Mouse (Mus musculus): ENCODE results near the gene Pphln1. TPM values are rescaled to one million over a fixed set of nuclear protein-coding genes. Genes with fewer than 3 reads are reported as not detected.
"Not testable (repeated sequence)": the region's sequence is repeated elsewhere in the genome, so short reads cannot be mapped to it uniquely, and the experiment has no call there.

The Pphln1 gene
- 68.5 and 71.0 TPM in 2 replicates for polyA plus RNA-seq (2016; fragmentation: Nextera tagmentation; extraction: Ambion mirVana)

DNA sequence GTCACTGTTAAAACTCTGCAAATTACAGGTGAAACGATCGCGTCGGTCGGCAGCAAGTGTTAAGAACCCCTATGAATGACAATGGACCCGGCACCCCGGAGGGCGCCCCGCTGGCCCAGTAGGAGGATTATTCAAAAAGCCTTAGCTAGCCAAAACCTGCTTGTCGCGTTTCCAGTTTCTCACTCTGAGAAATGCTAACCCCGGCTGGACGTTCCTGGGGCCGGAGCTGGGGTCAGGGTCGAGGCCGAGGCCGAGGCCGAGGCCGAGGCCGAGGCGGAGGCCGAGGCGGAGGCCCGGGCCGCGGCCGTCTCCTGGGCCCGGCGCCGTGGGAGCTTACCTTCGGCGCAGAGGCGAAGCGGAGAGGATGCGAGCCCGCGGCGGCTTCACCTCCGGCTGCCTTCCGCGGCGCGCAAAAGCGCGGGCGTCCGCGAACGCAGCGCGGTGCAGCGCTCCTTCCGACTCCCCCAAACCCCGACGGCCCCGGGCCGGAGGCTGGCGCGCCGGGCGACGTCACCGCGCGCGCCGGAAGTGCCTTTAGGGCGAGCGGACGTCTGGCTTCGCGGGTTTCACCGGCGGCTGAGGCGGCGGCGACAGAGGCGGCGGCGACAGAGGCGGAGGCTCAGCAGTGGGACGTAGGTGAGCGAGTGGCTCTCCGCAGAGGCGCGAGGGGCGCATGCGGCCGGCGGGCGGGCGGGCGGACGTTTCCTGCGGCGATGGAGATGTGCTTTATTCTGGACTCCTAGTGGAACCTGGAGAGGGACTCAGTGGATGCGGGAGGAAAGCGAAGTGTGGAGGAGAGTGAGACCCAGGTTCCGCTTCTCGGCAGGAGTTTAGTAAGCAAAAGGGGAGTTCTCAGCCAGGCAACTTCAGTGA, at the start of gene Pphln1, which contains the start of gene Zcrb1:
Pphln1 (plus strand) TSS at position 525 of the 873 bp plus-strand sequence.
Zcrb1 (minus strand) TSS at position 509 of the 873 bp plus-strand sequence.
- WGBS: under 1% methylated on average over 90 of the region's 100 CpGs
- ATAC-seq (ENCODE audit: low FRiP score): peak; percentile 95

DNA sequence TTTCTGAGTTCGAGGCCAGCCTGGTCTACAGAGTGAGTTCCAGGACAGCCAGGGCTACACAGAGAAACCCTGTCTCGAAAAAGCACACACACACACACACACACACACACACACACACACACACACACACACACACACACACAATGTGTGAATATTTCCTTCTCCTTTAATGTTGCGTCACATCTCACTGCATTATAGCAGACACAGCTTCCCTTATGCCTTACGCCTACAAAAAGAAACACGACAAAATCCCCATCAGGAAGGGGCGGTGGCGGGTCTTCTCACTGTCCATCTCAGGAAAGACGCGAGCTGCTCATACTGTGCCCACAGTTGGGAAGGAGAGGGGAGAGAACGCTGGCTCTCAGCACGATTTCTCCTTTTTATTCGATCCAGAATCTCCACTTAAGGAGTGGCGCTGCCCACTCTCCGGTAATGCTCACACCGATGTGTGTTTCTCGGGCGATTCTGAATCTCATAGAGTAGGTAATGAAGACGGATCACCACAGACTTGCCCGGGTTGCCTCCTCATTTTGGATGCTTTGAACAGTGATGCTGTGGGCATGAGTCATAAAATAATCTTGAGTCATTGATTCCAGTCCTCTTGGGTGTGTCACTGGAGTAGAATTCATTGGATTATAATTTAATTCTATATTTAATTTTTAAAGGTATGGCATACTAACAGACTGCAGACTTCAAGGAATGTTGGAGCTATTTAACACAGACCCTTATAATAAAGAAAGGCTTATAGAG, 39.6 kb upstream of the Pphln1 start:
- no peaks in the 10 kb centered on the region for H3K27me3 ChIP-seq
- H3K4me1 ChIP-seq: no peaks in the 10 kb centered on the region
- no peak overlapping the region for H3K27ac ChIP-seq
- no peak overlapping the region for H3K4me3 ChIP-seq
- WGBS: 92% methylated on average over 19 of the region's 19 CpGs
- no peak for ATAC-seq (ENCODE audit: low FRiP score)
- H3K9ac ChIP-seq: no peak overlapping the region
- no peaks in the 10 kb centered on the region for H3K36me3 ChIP-seq
- 0 out of 2 replicates have a peak, but pooled peaks cover 3% of the 10 kb centered on the region for H3K9me3 ChIP-seq (replicated peaks)
- no peak overlapping the region for H3K4me2 ChIP-seq (replicated peaks)

More for the DNA sequence above, at the start of gene Pphln1, which contains the start of gene Zcrb1:
- H3K9me3 ChIP-seq (replicated peaks): no peaks in the 10 kb centered on the region
- peaks cover 18% of the 10 kb centered on the region for H3K36me3 ChIP-seq
- H3K4me2 ChIP-seq (replicated peaks): peak within 1 kb of the TSS; percentile 81
- H3K9ac ChIP-seq: peak within 1 kb of the TSS; percentile 88
- no peaks in the 10 kb centered on the region for H3K27me3 ChIP-seq
- peak within 1 kb of the TSS; percentile 76 for H3K4me3 ChIP-seq
- peaks cover 32% of the 10 kb centered on the region for H3K4me1 ChIP-seq
- peak within 1 kb of the TSS; percentile 90 for H3K27ac ChIP-seq

GRCm38 (mm10) chr15:93365561-93365960, 32.6 kb upstream of the Pphln1 start:
- Histone ChIP-seq H3K9ac (no peak overlapping the region), H3K4me3 (no peak overlapping the region), H3K4me2 (replicated peaks) (no peak overlapping the region), H3K27ac (no peak overlapping the region), H3K4me1 (no peaks in the 10 kb centered on the region), H3K9me3 (replicated peaks) (no peaks in the 10 kb centered on the region), H3K27me3 (no peaks in the 10 kb centered on the region), H3K36me3 (no peaks in the 10 kb centered on the region)
- 88% methylated on average over 6 of the region's 6 CpGs for WGBS
- no peak for ATAC-seq (ENCODE audit: low FRiP score)

DNA sequence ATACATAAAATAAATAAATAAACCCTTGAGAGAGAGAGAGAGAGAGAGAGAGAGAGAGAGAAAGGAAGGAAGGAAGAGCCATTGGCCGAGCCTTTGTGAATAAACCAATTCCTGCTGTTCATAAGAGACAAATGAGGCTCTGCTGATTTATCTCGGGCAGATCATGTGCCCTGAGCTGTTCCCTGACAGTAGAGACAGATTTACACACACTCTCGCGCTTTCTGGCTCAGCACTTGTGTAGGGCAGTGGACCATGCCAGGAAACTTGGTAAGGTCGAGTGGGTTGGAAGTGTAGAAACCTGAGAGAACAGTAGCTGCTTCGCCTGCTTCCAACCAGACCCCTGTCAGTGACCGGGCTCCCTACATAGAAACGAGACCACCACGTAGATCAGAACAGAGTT, 29.6 kb upstream of the Pphln1 start:
- Histone ChIP-seq H3K9me3 (replicated peaks) (no peaks in the 10 kb centered on the region), H3K36me3 (no peaks in the 10 kb centered on the region), H3K9ac (no peak overlapping the region), H3K27ac (no peak overlapping the region), H3K4me3 (no peak overlapping the region), H3K27me3 (no peaks in the 10 kb centered on the region), H3K4me1 (no peaks in the 10 kb centered on the region), H3K4me2 (replicated peaks) (no peak overlapping the region)
- 76% methylated on average over 9 of the region's 9 CpGs for WGBS
- no peak for ATAC-seq (ENCODE audit: low FRiP score)

DNA sequence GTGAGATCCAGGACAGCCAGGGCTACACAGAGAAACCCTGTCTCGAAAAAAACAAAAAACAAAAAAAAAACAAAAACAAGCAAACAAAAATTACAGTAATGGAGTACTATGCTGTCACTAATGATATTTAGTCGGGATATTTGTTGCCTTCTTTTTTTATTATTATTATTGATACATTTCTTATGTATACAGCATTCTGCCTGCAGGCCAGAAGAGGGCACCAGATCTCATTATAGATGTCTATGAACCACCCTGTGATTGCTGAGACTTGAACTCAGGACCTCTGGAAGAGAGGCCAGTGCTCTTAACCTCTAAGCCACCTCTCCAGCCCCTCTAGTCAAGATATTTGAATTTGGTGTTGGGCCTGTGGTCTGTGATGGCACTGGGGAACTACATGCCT, 26.3 kb upstream of the Pphln1 start:
- Histone ChIP-seq H3K36me3 (no peaks in the 10 kb centered on the region), H3K9ac (no peak overlapping the region), H3K4me3 (no peak overlapping the region), H3K27me3 (no peaks in the 10 kb centered on the region), H3K4me2 (replicated peaks) (no peak overlapping the region), H3K4me1 (no peaks in the 10 kb centered on the region), H3K9me3 (replicated peaks) (no peaks in the 10 kb centered on the region), H3K27ac (no peak overlapping the region)
- ATAC-seq (ENCODE audit: low FRiP score): no peak
- WGBS: 82% methylated on average over 2 of the region's 2 CpGs

DNA sequence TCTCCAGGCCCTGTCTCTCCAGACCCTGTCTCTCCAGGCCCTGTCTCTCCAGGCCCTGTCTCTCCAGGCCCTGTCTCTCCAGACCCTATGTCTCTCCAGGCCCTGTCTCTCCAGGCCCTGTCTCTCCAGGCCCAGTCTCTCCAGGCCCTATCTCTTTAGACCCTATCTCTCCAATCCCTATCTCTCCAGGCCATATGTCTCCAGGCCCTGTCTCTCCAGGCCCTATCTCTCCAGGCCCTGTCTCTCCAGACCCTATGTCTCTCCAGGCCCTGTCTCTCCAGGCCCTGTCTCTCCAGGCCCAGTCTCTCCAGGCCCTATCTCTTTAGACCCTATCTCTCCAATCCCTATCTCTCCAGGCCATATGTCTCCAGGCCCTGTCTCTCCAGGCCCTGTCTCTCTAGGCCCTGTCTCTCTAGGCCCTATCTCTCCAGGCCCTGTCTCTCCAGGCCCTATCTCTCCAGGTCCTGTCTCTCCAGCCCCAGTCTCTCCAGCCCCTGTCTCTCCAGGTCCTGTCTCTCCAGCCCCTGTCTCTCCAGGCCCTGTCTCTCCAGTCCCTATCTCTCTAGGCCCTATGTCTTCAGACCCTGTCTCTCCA, 25.5 kb upstream of the Pphln1 start:
- H3K36me3 ChIP-seq; ATAC-seq (ENCODE audit: low FRiP score); H3K4me3 ChIP-seq; H3K9me3 ChIP-seq (replicated peaks); H3K27ac ChIP-seq; H3K27me3 ChIP-seq; H3K4me1 ChIP-seq; H3K9ac ChIP-seq; H3K4me2 ChIP-seq (replicated peaks): not testable (repeated sequence)

GRCm38 (mm10) chr15:93375696-93376095, 22.5 kb upstream of the Pphln1 start:
- Histone ChIP-seq H3K4me3 (no peak overlapping the region), H3K27me3 (no peaks in the 10 kb centered on the region), H3K9ac (no peak overlapping the region), H3K4me2 (replicated peaks) (no peak overlapping the region), H3K4me1 (no peaks in the 10 kb centered on the region), H3K27ac (no peak overlapping the region), H3K36me3 (no peaks in the 10 kb centered on the region), H3K9me3 (replicated peaks) (no peaks in the 10 kb centered on the region)
- WGBS: 89% methylated on average over 5 of the region's 5 CpGs
- ATAC-seq (ENCODE audit: low FRiP score): no peak

DNA sequence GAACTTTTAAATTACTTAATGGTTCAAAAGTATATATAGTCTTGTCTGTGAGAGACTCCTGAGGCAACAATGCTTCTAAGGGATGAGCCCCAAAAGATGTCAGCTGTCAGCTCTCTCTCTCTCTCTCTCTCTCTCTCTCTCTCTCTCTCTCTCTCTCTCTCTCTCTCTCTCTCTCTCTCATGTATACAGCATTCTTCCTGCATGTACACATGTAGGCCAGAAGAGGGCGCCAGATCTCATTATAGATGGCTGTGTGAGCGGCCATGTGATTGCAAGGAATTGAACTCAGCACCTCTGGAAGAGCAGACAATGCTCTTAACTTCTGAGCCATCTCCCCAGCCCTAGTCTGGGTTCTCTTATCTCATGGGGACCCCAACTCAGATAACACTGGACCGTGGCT, 19.0 kb upstream of the Pphln1 start:
- Histone ChIP-seq H3K9me3 (replicated peaks) (no peaks in the 10 kb centered on the region), H3K27ac (no peak overlapping the region), H3K9ac (no peak overlapping the region), H3K4me1 (no peaks in the 10 kb centered on the region), H3K4me3 (no peak overlapping the region), H3K27me3 (no peaks in the 10 kb centered on the region), H3K36me3 (peaks cover 6% of the 10 kb centered on the region; the same call in 1 of the 2 replicates), H3K4me2 (replicated peaks) (no peak overlapping the region)
- WGBS: 75% methylated on average over 3 of the region's 3 CpGs
- no peak for ATAC-seq (ENCODE audit: low FRiP score)

GRCm38 (mm10) chr15:93381337-93381736, 16.8 kb upstream of the Pphln1 start:
- no peak overlapping the region for H3K4me2 ChIP-seq (replicated peaks)
- no peak overlapping the region for H3K9ac ChIP-seq
- H3K4me3 ChIP-seq: no peak overlapping the region
- WGBS: 76% methylated on average over 5 of the region's 5 CpGs
- no peak overlapping the region for H3K27ac ChIP-seq
- H3K9me3 ChIP-seq (replicated peaks): no peaks in the 10 kb centered on the region
- no peak for ATAC-seq (ENCODE audit: low FRiP score)
- no peaks in the 10 kb centered on the region for H3K4me1 ChIP-seq
- H3K27me3 ChIP-seq: no peaks in the 10 kb centered on the region
- H3K36me3 ChIP-seq: peaks cover 23% of the 10 kb centered on the region

DNA sequence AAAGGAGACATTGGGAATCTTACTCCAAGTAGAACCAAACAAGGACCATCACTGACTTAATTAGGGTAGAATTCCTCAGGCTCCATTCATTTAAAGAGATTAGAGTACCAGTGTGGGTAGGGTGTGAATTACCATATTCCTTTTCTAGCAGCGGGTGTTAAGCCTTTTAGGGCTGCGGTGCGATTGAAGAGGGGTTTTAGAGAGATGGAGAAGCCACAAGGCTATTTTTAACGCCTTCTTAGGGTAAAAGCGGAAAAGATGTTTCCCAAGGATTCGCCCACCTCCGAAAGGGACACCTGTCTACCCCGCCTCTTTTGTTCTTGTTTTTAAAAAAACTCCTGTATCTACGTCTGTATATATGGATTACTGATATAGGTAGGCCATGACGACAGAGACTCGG, 881 bp upstream of the Pphln1 start:
- Histone ChIP-seq H3K9ac (peak overlapping the region; percentile 88), H3K4me3 (peak overlapping the region; percentile 76), H3K27me3 (no peaks in the 10 kb centered on the region), H3K27ac (no peak overlapping the region), H3K4me2 (replicated peaks) (peak overlapping the region; percentile 81), H3K4me1 (peaks cover 32% of the 10 kb centered on the region), H3K36me3 (peaks cover 25% of the 10 kb centered on the region), H3K9me3 (replicated peaks) (no peaks in the 10 kb centered on the region)
- ATAC-seq (ENCODE audit: low FRiP score): no peak
- 3% methylated on average over 11 of the region's 11 CpGs for WGBS

DNA sequence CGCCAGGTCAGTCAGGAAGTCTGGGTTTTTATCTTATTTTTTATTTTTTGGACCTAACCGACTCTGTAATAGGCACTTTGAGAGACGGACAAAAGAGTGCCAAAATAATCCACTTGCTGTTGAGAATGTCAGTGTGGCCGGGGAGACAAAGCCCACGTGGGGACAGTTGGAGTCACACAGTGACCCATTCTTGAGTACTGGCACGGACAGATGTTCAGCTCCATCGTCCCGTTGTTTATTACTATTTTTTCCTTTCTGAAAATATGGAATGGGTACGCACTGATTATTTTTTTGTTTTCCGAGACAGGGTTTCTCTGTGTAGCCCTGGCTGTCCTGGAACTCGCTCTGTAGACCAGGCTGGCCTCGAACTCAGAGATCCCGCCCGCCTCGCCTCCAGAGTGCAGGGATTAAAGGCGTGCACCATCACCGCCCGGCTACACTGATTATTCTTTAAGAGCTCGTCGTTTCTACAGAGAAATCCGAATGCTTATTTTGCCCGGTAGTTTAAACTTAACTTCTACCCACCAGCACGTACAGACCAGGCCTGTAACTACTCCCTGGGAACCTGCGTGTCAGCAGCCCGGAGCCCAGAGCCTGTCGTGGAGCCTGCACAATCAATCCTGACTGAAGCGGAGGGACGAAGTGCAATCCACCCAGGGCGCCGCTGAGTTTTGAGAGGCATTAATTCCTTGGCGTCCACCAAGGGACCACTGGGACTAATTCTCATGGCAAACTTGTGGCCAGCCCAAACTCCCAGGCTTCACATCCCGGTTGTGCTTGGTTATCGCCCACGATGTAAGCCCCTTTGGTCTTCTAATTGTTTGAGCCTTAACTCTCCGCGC, 770 bp downstream of the Pphln1 start:
- Histone ChIP-seq H3K36me3 (peaks cover 10% of the 10 kb centered on the region), H3K4me2 (replicated peaks) (peak overlapping the region; percentile 81), H3K9ac (peak overlapping the region; percentile 88), H3K9me3 (replicated peaks) (no peaks in the 10 kb centered on the region), H3K4me3 (peak overlapping the region; percentile 76), H3K27me3 (no peaks in the 10 kb centered on the region), H3K4me1 (peaks cover 32% of the 10 kb centered on the region), H3K27ac (peak overlapping the region; percentile 90)
- WGBS: 1% methylated on average over 36 of the region's 36 CpGs
- ATAC-seq (ENCODE audit: low FRiP score): peak; percentile 49
